11 mouse cellular contexts compared by ENCODE assay signal in the genomic region with DNA sequence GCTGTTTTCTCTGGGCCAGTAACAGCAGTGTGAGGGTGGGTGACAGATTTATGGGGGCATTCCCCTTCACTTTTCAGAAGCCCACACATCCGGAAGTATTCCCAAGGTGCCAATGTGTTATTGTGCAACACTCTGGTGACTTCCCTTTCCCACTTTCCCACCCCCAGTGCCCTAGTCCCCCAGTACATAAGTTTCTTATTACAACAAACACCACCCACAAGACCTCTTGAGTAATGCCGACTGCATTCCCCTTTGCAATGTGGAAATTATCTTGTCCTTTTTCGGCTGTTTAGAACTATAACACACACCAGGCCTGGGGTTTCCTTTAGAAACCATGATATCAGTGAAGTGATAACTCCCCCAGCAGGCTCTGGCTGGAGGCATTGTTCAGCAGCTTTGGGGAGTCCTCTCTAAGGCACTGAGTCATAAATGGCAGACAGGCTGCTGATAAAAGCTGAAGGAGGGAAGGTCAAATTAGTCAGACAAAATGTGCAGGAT.
DNase-seq lines count a peak whose midpoint lies in the region; ATAC-seq lines count a peak whose summit lies in the region.
"Had no signal": no experiment of that assay in that cellular context is flagged by ENCODE, and none has a peak within 500 bp of the region (broad histone marks: within the 10 kb centered on the region; RNA-seq: fewer than 3 reads in every experiment).

No protein-coding gene starts in this region.

- H3K4me3 ChIP-seq in kidney, embryonic 16.5 days (ENCODE audit: low read length), result no peak overlapping the region
- H3K4me3 ChIP-seq: erythroblast, embryonic 14.5 days; midbrain, embryonic 13.5 days had no signal

- no peaks in the 10 kb centered on the region for H3K36me3 ChIP-seq in kidney, embryonic 16.5 days (ENCODE audit: insufficient read depth, low read length)
- H3K36me3 ChIP-seq: midbrain, embryonic 13.5 days had no signal

- peak; percentile 69; the same call in 1 of the 2 replicates for ATAC-seq in kidney, embryonic 16.5 days (ENCODE audit: low FRiP score, low TSS enrichment)
- peak; percentile 46; the same call in 1 of the 2 replicates for ATAC-seq in megakaryocyte progenitor cell, adult 5-6 weeks (replicated peaks; ENCODE audit: poor library complexity)
- ATAC-seq: midbrain, embryonic 13.5 days had no signal

- WGBS in kidney, embryonic 16.5 days, result 6% methylated on average over 3 of the region's 3 CpGs

- peak overlapping the region; percentile 53 for H3K27ac ChIP-seq in kidney, embryonic 16.5 days (ENCODE audit: low read length)
- H3K27ac ChIP-seq: midbrain, embryonic 13.5 days had no signal

- H3K9me3 ChIP-seq in kidney, embryonic 16.5 days (ENCODE audit: low read length), result no peaks in the 10 kb centered on the region
- H3K9me3 ChIP-seq: midbrain, embryonic 13.5 days had no signal

- no peak overlapping the region for H3K4me2 ChIP-seq in kidney, embryonic 16.5 days (replicated peaks; ENCODE audit: low read depth, low read length)
- H3K4me2 ChIP-seq: midbrain, embryonic 13.5 days had no signal

- H3K9ac ChIP-seq in kidney, embryonic 16.5 days (replicated peaks; ENCODE audit: low read length), result no peak overlapping the region
- H3K9ac ChIP-seq: midbrain, embryonic 13.5 days had no signal

- no peak for DNase-seq in kidney, adult 9 months
- peak; percentile 84 for DNase-seq in NIH3T3 (ENCODE audit: low read depth)
- DNase-seq in embryo, embryonic 10 days (ENCODE audit: low spot score), result peak; percentile 55
- DNase-seq in frontal cortex, postnatal 14 days (ENCODE audit: low spot score in 2 of 2), result no peak
- DNase-seq in spleen, postnatal 10 days (ENCODE audit: low spot score in 2 of 2), result no peak
- DNase-seq: right cerebral cortex, postnatal 14 days; thymus, postnatal 14 days had no signal

- no peaks in the 10 kb centered on the region for H3K27me3 ChIP-seq in kidney, embryonic 16.5 days (ENCODE audit: insufficient read depth, low read length)

- peaks cover 14% of the 10 kb centered on the region for H3K4me1 ChIP-seq in kidney, embryonic 16.5 days (ENCODE audit: insufficient read depth, low read length)

Comparison
In these comparisons a context has a peak if more than half of its experiments do, and no peak if none do; other contexts are left out.
1. DNase-seq: peak in NIH3T3 (single experiment) and embryo, embryonic 10 days (single experiment); none in kidney, adult 9 months (single experiment), frontal cortex, postnatal 14 days (0 of 2) and spleen, postnatal 10 days (0 of 2).